In genomic region chr1:132317894-132318863, GRCm38 (mm10) we compare ENCODE assay signal across 9 mouse cellular contexts. TPM values are rescaled to one million over a fixed set of nuclear protein-coding genes. Genes with fewer than 3 reads are reported as not detected.
DNase-seq lines count a peak whose midpoint lies in the region; ATAC-seq and TF ChIP-seq lines count a peak whose summit lies in the region.
"Had no signal": no experiment of that assay in that cellular context is flagged by ENCODE, and none has a peak within 500 bp of the region (broad histone marks: within the 10 kb centered on the region; RNA-seq: fewer than 3 reads in every experiment).

No protein-coding gene starts in this region.

- 12% methylated on average over 8 of the region's 8 CpGs for WGBS in liver, adult 2 months
- 39% methylated on average over 8 of the region's 8 CpGs for WGBS in liver, embryonic 13.5 days (ENCODE audit: insufficient replicate concordance)

- H3K27me3 ChIP-seq in liver, adult 2 months (ENCODE audit: control insufficient read depth, insufficient read depth, low read length), result no peaks in the 10 kb centered on the region
- H3K27me3 ChIP-seq in liver, embryonic 13.5 days, result peaks cover 57% of the 10 kb centered on the region
- H3K27me3 ChIP-seq in splenic B cell, adult 2 months (ENCODE audit: control insufficient read depth, insufficient read depth, low read length, poor library complexity, severe bottlenecking), result no peaks in the 10 kb centered on the region

- H3K4me3 ChIP-seq in liver, adult 2 months (ENCODE audit: insufficient read depth, low read depth, low read length), result peak overlapping the region; percentile 29
- no peak overlapping the region for H3K4me3 ChIP-seq in liver, embryonic 13.5 days (replicated peaks)

- TF ChIP-seq POLR2A in liver, adult 2 months (IDR thresholded peaks at IDR 0.05; ENCODE audit: extremely low read depth, insufficient read depth, low read length), result no peak

- H3K36me3 ChIP-seq in liver, adult 2 months (ENCODE audit: control insufficient read depth, insufficient read depth, low read length), result peaks cover 4% of the 10 kb centered on the region; the same call in 1 of the 2 replicates
- no peaks in the 10 kb centered on the region for H3K36me3 ChIP-seq in liver, embryonic 13.5 days
- peaks cover 22% of the 10 kb centered on the region for H3K36me3 ChIP-seq in splenic B cell, adult 2 months (ENCODE audit: control insufficient read depth, insufficient read depth, low read length, poor library complexity, severe bottlenecking)

- TF ChIP-seq CTCF in liver, adult 2 months (IDR thresholded peaks at IDR 0.05; ENCODE audit: low read depth, low read length), result no peak

- ATAC-seq in liver, embryonic 13.5 days (ENCODE audit: low read depth), result no peak

- peak; percentile 67 for DNase-seq in liver, adult 2 months (ENCODE audit: extremely low read depth, low read depth, low spot score)
- DNase-seq in liver, result no peak
- DNase-seq in fat pad, adult 2 months (ENCODE audit: extremely low read depth, low read depth, low spot score), result peak; percentile 66
- no peak for DNase-seq in liver, embryonic 13.5 days
- peak; percentile 31 for DNase-seq in splenic B cell, adult 2 months (ENCODE audit: low read depth, low spot score)
- DNase-seq in urinary bladder, postnatal 25 days (ENCODE audit: low spot score), result no peak
- no peak for DNase-seq in thymus, postnatal 25 days
- DNase-seq in gastrocnemius, adult 8-10 months (ENCODE audit: low spot score in 2 of 2), result no peak
- DNase-seq: right cerebral cortex, postnatal 25 days had no signal

- peak overlapping the region; percentile 76 for H3K4me2 ChIP-seq in liver, embryonic 13.5 days

- no peaks in the 10 kb centered on the region for H3K9me3 ChIP-seq in liver, embryonic 13.5 days (replicated peaks)

- peaks cover 28% of the 10 kb centered on the region; the same call in 1 of the 2 replicates for H3K79me2 ChIP-seq in liver, adult 2 months (ENCODE audit: control insufficient read depth, insufficient read depth, low read length)

- peak overlapping the region; percentile 41 for H3K9ac ChIP-seq in liver, adult 2 months (ENCODE audit: low read depth, low read length)
- H3K9ac ChIP-seq in liver, embryonic 13.5 days, result no peak overlapping the region

- peaks cover 37% of the 10 kb centered on the region for H3K4me1 ChIP-seq in liver, adult 2 months (ENCODE audit: control insufficient read depth, insufficient read depth, low read length)
- H3K4me1 ChIP-seq in liver, embryonic 13.5 days (replicated peaks), result peaks cover 40% of the 10 kb centered on the region

- peak overlapping the region; percentile 92 for H3K27ac ChIP-seq in liver, adult 2 months (replicated peaks; ENCODE audit: insufficient read depth, low read depth, low read length)
- H3K27ac ChIP-seq in liver, embryonic 13.5 days, result no peak overlapping the region

RNA-seq across cellular contexts. Expression of gene Nuak2, which starts 2.3 kb away (rescaled TPM):
- total RNA-seq in liver, adult 2 months (2014; rRNA removed), result 3.8 and 4.8 TPM in 2 replicates
- polyA plus RNA-seq in liver, adult 2 months (2012; rRNA removed), result 6.4 and 8.0 TPM in 2 replicates
- polyA plus RNA-seq in liver, embryonic 13.5 days (2015; fragmentation: Nextera tagmentation; extraction: Ambion mirVana), result 1.6 and 1.8 TPM in 2 replicates
- total RNA-seq in gastrocnemius, adult 8-10 months (2022), result under 1 TPM; 0.45 to 0.94 (median 0.52) TPM

RNA-seq across cellular contexts. Expression of gene Klhdc8a, which starts 19.8 kb away (rescaled TPM):
- total RNA-seq in liver, adult 2 months (2014; rRNA removed), result 0.18 and 0.81 TPM in 2 replicates
- 1.2 and 1.4 TPM in 2 replicates for polyA plus RNA-seq in liver, adult 2 months (2012; rRNA removed)
- polyA plus RNA-seq in liver, embryonic 13.5 days (2015; fragmentation: Nextera tagmentation; extraction: Ambion mirVana), result 0.03 and 0.06 TPM in 2 replicates
- total RNA-seq in gastrocnemius, adult 8-10 months (2022), result under 1 TPM; 0.07 to 0.32 (median 0.17) TPM

Comparison
In these comparisons a context has a peak if more than half of its experiments do, and no peak if none do; other contexts are left out.
1. DNase-seq: peak in liver, adult 2 months (single experiment), fat pad, adult 2 months (single experiment) and splenic B cell, adult 2 months (single experiment); none in liver (single experiment), liver, embryonic 13.5 days (single experiment), urinary bladder, postnatal 25 days (single experiment), thymus, postnatal 25 days (single experiment) and gastrocnemius, adult 8-10 months (0 of 2).